Mouse (Mus musculus) ES-E14 (cell line): ENCODE measurements around the gene Pax6. TPM values are rescaled to one million over a fixed set of nuclear protein-coding genes. Genes with fewer than 3 reads are reported as not detected.
A peak's percentile ranks its signal among the peaks of the same experiment; 100 is the strongest.

Experiments
- DNase-seq: peaks from one replicate; pipeline ENCODE4 v3.0.0-alpha.2; 2013; ENCODE audit warnings: low read depth, low spot score
- H3K27ac ChIP-seq: 2 replicates; pipeline ENCODE4 v1.5.1; 2012; ENCODE audit warnings: low read depth, mild to moderate bottlenecking, low read length, moderate library complexity, mixed read lengths; ENCODE audit not compliant: poor library complexity, insufficient read depth, severe bottlenecking
- H3K36me3 ChIP-seq: 2 replicates; pipeline ENCODE4 v1.6.1; 2012; ENCODE audit warnings: mild to moderate bottlenecking, low read length, moderate library complexity, mixed read lengths; ENCODE audit not compliant: control insufficient read depth, poor library complexity, insufficient read depth, severe bottlenecking
- H3K4me1 ChIP-seq, 2 experiments: fragments of 150-350 bp in 1 of 2; sonication (generic) in 1 of 2; 2 replicates each; pipeline ENCODE4 v1.6.1; 2012; ENCODE audit warnings: low read length in 2 of 2, mild to moderate bottlenecking in 1 of 2, mixed read lengths in 1 of 2; ENCODE audit not compliant: control insufficient read depth in 2 of 2, insufficient read depth in 2 of 2, poor library complexity in 1 of 2
- H3K4me3 ChIP-seq, 2 experiments: fragments of 150-350 bp in 1 of 2; sonication (generic) in 1 of 2; 2 replicates each; pipeline ENCODE4 v1.5.1; 2012; ENCODE audit warnings: low read length in 2 of 2, low read depth in 1 of 2, mild to moderate bottlenecking in 1 of 2, mixed read lengths in 1 of 2; ENCODE audit not compliant: insufficient read depth in 1 of 2, poor library complexity in 1 of 2, severe bottlenecking in 1 of 2
- H3K9ac ChIP-seq: 2 replicates; pipeline ENCODE4 v1.6.1; 2012; ENCODE audit warnings: low read depth, mild to moderate bottlenecking, low read length, mixed read lengths; ENCODE audit not compliant: poor library complexity, insufficient read depth, severe bottlenecking
- H3K9me3 ChIP-seq: fragments of 150-350 bp; sonication (generic); 2 replicates; pipeline ENCODE4 v1.6.1; 2012; ENCODE audit warnings: low read depth, mild to moderate bottlenecking, low read length; ENCODE audit not compliant: control insufficient read depth, insufficient read depth
- CHD2 ChIP-seq: IDR thresholded peaks from 2 replicates; pipeline ENCODE4 v1.6.1; 2014; ENCODE audit warnings: mild to moderate bottlenecking, low read depth, low read length, inconsistent platforms
- HCFC1 ChIP-seq: IDR thresholded peaks from 2 replicates; pipeline ENCODE4 v1.6.1; 2012; ENCODE audit warnings: low read length, inconsistent platforms, borderline replicate concordance; ENCODE audit not compliant: insufficient read depth
- MAFK ChIP-seq: IDR thresholded peaks from 2 replicates; pipeline ENCODE4 v1.6.1; 2014; ENCODE audit warnings: mild to moderate bottlenecking, low read depth, low read length, inconsistent platforms; ENCODE audit not compliant: insufficient read depth
- ZC3H11A ChIP-seq: IDR thresholded peaks from 2 replicates; pipeline ENCODE4 v1.6.1; 2012; ENCODE audit warnings: low read depth, mild to moderate bottlenecking, inconsistent platforms, low read length, borderline replicate concordance
- ZNF384 ChIP-seq: IDR thresholded peaks from 2 replicates; pipeline ENCODE4 v1.6.1; 2012; ENCODE audit warnings: low read depth, low read length, inconsistent platforms
- in situ Hi-C, 2 experiments: fragments of 600-800 bp; cut with MboI; formaldehyde crosslinking; loops; one replicate each; pipeline ENCODE4 v1.15.1; 2025; ENCODE audit warnings: low sequenced_read_pairs in 2 of 2, inconsistent platforms in 1 of 2; ENCODE audit not compliant: unreplicated experiment in 2 of 2
- total RNA-seq: library from RNA; depleted of rRNA; stranded (reverse); fragments of 300-350 nt; gene quantifications from 2 replicates; pipeline ENCODE4 v1.2.3, GENCODE M21; 2012

Pax6 gene
- total RNA-seq, 1 experiment, result 4.3 TPM

GRCm38 (mm10) chr2:105680146-105680998 lies 11.7 kb downstream of the Pax6 start:
- TF ChIP-seq ZNF384 (no peak), MAFK (no peak), HCFC1 (no peak), ZC3H11A (no peak), CHD2 (no peak)
- peak overlapping the region in 1 of 2 experiments; percentile 34; a peak in 2 of 4 replicates for H3K4me3 ChIP-seq
- in situ Hi-C loops, result no loop called here
- H3K27ac ChIP-seq, result no peak overlapping the region
- peaks cover 6 to 17% of the 10 kb centered on the region in 2 experiments; a peak in 2 of 4 replicates for H3K4me1 ChIP-seq
- DNase-seq, result no peak
- H3K9ac ChIP-seq, result no peak overlapping the region
- H3K36me3 ChIP-seq, result no peaks in the 10 kb centered on the region
- no peaks in the 10 kb centered on the region for H3K9me3 ChIP-seq

- peaks cover 6 to 15% of the 10 kb centered on the region in 2 experiments; a peak in 2 of 4 replicates for H3K4me1 ChIP-seq
Observed at GRCm38 (mm10) chr2:105680999-105681710, 12.5 kb downstream of the Pax6 start.

GRCm38 (mm10) chr2:105682011-105682501 lies 13.4 kb downstream of the Pax6 start:
- peaks cover 6 to 17% of the 10 kb centered on the region in 2 experiments; a peak in 3 of 4 replicates for H3K4me1 ChIP-seq
- H3K4me3 ChIP-seq, result no peak overlapping the region; a peak in 1 of 4 replicates
- DNase-seq, result no peak
- H3K9ac ChIP-seq, result no peak overlapping the region
- H3K27ac ChIP-seq, result no peak overlapping the region
- in situ Hi-C loops, result no loop called here
- TF ChIP-seq ZC3H11A (no peak), CHD2 (no peak), ZNF384 (no peak), MAFK (no peak), HCFC1 (no peak)
- H3K36me3 ChIP-seq, result no peaks in the 10 kb centered on the region
- H3K9me3 ChIP-seq, result no peaks in the 10 kb centered on the region

More at GRCm38 (mm10) chr2:105680999-105681710, 12.5 kb downstream of the Pax6 start:
- Histone ChIP-seq H3K36me3 (no peaks in the 10 kb centered on the region), H3K9me3 (no peaks in the 10 kb centered on the region), H3K9ac (no peak overlapping the region), H3K27ac (no peak overlapping the region), H3K4me3 (peak overlapping the region in 1 of 2 experiments; percentile 34; a peak in 2 of 4 replicates)
- in situ Hi-C loops, result no loop called here
- DNase-seq, result no peak
- TF ChIP-seq ZNF384 (no peak), ZC3H11A (no peak), MAFK (no peak), CHD2 (no peak), HCFC1 (no peak)

- no peaks in the 10 kb centered on the region for H3K9me3 ChIP-seq
- no peaks in the 10 kb centered on the region for H3K36me3 ChIP-seq
- no peak overlapping the region for H3K9ac ChIP-seq
- H3K4me1 ChIP-seq, result peaks cover 8 to 18% of the 10 kb centered on the region in 2 experiments; a peak in 3 of 4 replicates
- no peak for TF ChIP-seq MAFK
- peak; percentile 65; the same call in 1 of the 2 replicates for TF ChIP-seq ZNF384
- H3K4me3 ChIP-seq, result no peak overlapping the region
- no peak for DNase-seq
- in situ Hi-C loops, result no loop called here
- H3K27ac ChIP-seq, result no peak overlapping the region
Observed at GRCm38 (mm10) chr2:105682634-105683351, 14.1 kb downstream of the Pax6 start.
